In genomic region chr12:25830057-25830456, GRCm38 (mm10) we compare ENCODE assay signal across 14 mouse cellular contexts.
"Had no signal": no experiment of that assay in that cellular context is flagged by ENCODE, and none has a peak within 500 bp of the region (broad histone marks: within the 10 kb centered on the region; RNA-seq: fewer than 3 reads in every experiment).

No protein-coding gene starts in this region.

- H3K27me3 ChIP-seq: kidney, embryonic 15.5 days; limb, embryonic 15.5 days; liver, embryonic 12.5 days; megakaryocyte, embryonic 14.5 days; midbrain, embryonic 15.5 days; stomach, embryonic 15.5 days had no signal

- H3K27ac ChIP-seq: kidney, embryonic 15.5 days; limb, embryonic 15.5 days; liver, embryonic 12.5 days; macrophage; midbrain, embryonic 15.5 days; stomach, embryonic 15.5 days had no signal

- H3K4me3 ChIP-seq: kidney, embryonic 15.5 days; limb, embryonic 15.5 days; liver, embryonic 12.5 days; megakaryocyte, embryonic 14.5 days; midbrain, embryonic 15.5 days; stomach, embryonic 15.5 days had no signal

- H3K9me3 ChIP-seq: kidney, embryonic 15.5 days; limb, embryonic 15.5 days; liver, embryonic 12.5 days; megakaryocyte, embryonic 14.5 days; midbrain, embryonic 15.5 days; stomach, embryonic 15.5 days had no signal

- ATAC-seq: liver, embryonic 12.5 days; midbrain, embryonic 15.5 days had no signal

- DNase-seq: kidney, postnatal 14 days; lung, embryonic 14.5 days; lung, postnatal 14 days; right cerebral cortex, postnatal 14 days; thymus, adult 2 months; thymus, postnatal 25 days had no signal

- H3K36me3 ChIP-seq: kidney, embryonic 15.5 days; limb, embryonic 15.5 days; liver, embryonic 12.5 days; midbrain, embryonic 15.5 days; stomach, embryonic 15.5 days had no signal

- H3K4me2 ChIP-seq: kidney, embryonic 15.5 days; limb, embryonic 15.5 days; liver, embryonic 12.5 days; lung, embryonic 14.5 days; midbrain, embryonic 11.5 days; midbrain, embryonic 15.5 days; stomach, embryonic 15.5 days had no signal

- H3K9ac ChIP-seq: kidney, embryonic 15.5 days; limb, embryonic 15.5 days; liver, embryonic 12.5 days; lung, embryonic 14.5 days; midbrain, embryonic 15.5 days; stomach, embryonic 15.5 days had no signal

- H3K4me1 ChIP-seq: kidney, embryonic 15.5 days; limb, embryonic 15.5 days; liver, embryonic 12.5 days; megakaryocyte, embryonic 14.5 days; stomach, embryonic 15.5 days had no signal
